Mouse (Mus musculus) stomach, postnatal 0 days (tissue): ENCODE measurements around the gene Fbxl5.

Source experiments
- CTCF ChIP-seq: IDR thresholded peaks from 2 replicates; pipeline ENCODE4 v1.5.1; 2016; ENCODE audit warnings: antibody characterized with exemption, low read depth, mild to moderate bottlenecking, moderate library complexity
- EP300 ChIP-seq: optimal IDR thresholded peaks from 2 replicates; pipeline ENCODE3; 2016; ENCODE audit warnings: antibody characterized with exemption

GRCm38 (mm10) chr5:43697133-43697532, 124.3 kb downstream of the Fbxl5 start:
- no peak for TF ChIP-seq EP300
- no peak for TF ChIP-seq CTCF
